In genomic region chr6:35497406-35497805, GRCm38 (mm10) we compare ENCODE assay signal across 12 mouse cellular contexts.
"Had no signal": no experiment of that assay in that cellular context is flagged by ENCODE, and none has a peak within 500 bp of the region (broad histone marks: within the 10 kb centered on the region; RNA-seq: fewer than 3 reads in every experiment).

No protein-coding gene starts in this region.

- DNase-seq: gastrocnemius, adult 2 months; gastrocnemius, postnatal 10 days; gastrocnemius, postnatal 25 days; heart, postnatal 10 days; heart, postnatal 4 days; kidney, adult 18-20 months; kidney, adult 8-10 months; kidney, postnatal 10 days; kidney, postnatal 25 days; kidney, postnatal 4 days; liver; liver, embryonic 13.5 days had no signal
